In the genomic region with DNA sequence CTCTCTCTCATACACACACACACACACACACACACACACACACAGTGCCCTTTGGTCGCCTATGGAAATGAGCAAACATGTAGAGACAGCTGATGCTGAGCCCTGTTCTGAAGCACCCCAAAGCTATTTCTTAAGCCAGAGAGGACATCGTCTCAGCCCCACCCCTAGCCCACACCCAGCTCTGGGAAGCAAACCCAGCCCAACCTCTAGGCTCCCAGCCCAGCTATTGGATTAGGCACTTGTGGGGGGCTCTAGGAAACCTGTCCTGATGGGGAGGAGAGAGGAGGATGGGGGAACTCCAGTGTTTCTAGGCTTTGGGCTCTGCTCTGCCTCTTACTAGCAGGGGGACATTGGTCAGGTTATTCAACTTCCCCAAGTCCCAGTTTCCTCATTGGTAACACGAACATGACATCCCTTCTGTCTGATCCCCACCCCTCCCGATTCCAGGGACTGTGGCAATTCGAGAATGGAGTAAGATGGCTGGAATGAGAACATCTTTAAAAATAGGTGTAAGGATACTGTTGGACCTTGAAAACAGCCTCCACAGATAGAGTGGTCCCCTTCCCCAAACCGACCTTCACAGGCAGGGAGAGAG, we compare ENCODE assay signal across 9 mouse cellular contexts. TPM values are rescaled to one million over a fixed set of nuclear protein-coding genes. Genes with fewer than 3 reads are reported as not detected.
DNase-seq lines count a peak whose midpoint lies in the region; ATAC-seq and TF ChIP-seq lines count a peak whose summit lies in the region.
"Had no signal": no experiment of that assay in that cellular context is flagged by ENCODE, and none has a peak within 500 bp of the region (broad histone marks: within the 10 kb centered on the region; RNA-seq: fewer than 3 reads in every experiment).

No protein-coding gene starts in this region.

- no peak for TF ChIP-seq CTCF in gastrocnemius, adult 2 months (IDR thresholded peaks at IDR 0.05)
- no peak for TF ChIP-seq CTCF in bone marrow, adult 2 months (IDR thresholded peaks at IDR 0.05; ENCODE audit: control insufficient read depth, insufficient read depth, low read length)

- peak; percentile 50 for DNase-seq in gastrocnemius, adult 2 months
- no peak for DNase-seq in gastrocnemius, adult 8-10 months (ENCODE audit: low spot score in 2 of 2)
- no peak for DNase-seq in hindbrain, embryonic 11.5 days (ENCODE audit: low spot score)
- no peak for DNase-seq in midbrain, embryonic 10.5 days (ENCODE audit: low spot score)
- DNase-seq in testis, postnatal 10 days (ENCODE audit: low spot score): no peak
- no peak for DNase-seq in cerebellum, adult 9-10 months
- DNase-seq in lung, postnatal 25 days (ENCODE audit: low spot score): no peak

- no peaks in the 10 kb centered on the region for H3K9me3 ChIP-seq in hindbrain, embryonic 11.5 days (ENCODE audit: control insufficient read depth, low read length)
- peaks cover 8% of the 10 kb centered on the region; the same call in 1 of the 2 replicates for H3K9me3 ChIP-seq in midbrain, embryonic 10.5 days (replicated peaks)

- WGBS in bone marrow, adult 2 months: 7% methylated on average over 6 of the region's 6 CpGs
- WGBS in hindbrain, embryonic 11.5 days: 16% methylated on average over 6 of the region's 6 CpGs
- 10% methylated on average over 6 of the region's 6 CpGs for WGBS in midbrain, embryonic 10.5 days

- H3K4me1 ChIP-seq in bone marrow, adult 2 months (ENCODE audit: control insufficient read depth, insufficient read depth, low read length): no peaks in the 10 kb centered on the region; the same call in 1 of the 2 replicates
- H3K4me1 ChIP-seq in hindbrain, embryonic 11.5 days (replicated peaks; ENCODE audit: control insufficient read depth, insufficient read depth, low read length): peaks cover 7% of the 10 kb centered on the region
- H3K4me1 ChIP-seq in midbrain, embryonic 10.5 days: peaks cover 40% of the 10 kb centered on the region

- ATAC-seq in hindbrain, embryonic 11.5 days (ENCODE audit: low FRiP score): no peak

- no peaks in the 10 kb centered on the region; the same call in 1 of the 2 replicates for H3K36me3 ChIP-seq in hindbrain, embryonic 11.5 days (ENCODE audit: control insufficient read depth, insufficient read depth, low read length)
- H3K36me3 ChIP-seq in midbrain, embryonic 10.5 days: peaks cover 22% of the 10 kb centered on the region

- H3K27ac ChIP-seq in gastrocnemius, adult 2 months: no peak overlapping the region
- H3K27ac ChIP-seq in bone marrow, adult 2 months (ENCODE audit: control insufficient read depth, insufficient read depth, low read depth, low read length, poor library complexity): peak overlapping the region; percentile 54
- no peak overlapping the region for H3K27ac ChIP-seq in hindbrain, embryonic 11.5 days (ENCODE audit: low read depth, low read length)
- H3K27ac ChIP-seq in midbrain, embryonic 10.5 days (replicated peaks): peak overlapping the region; percentile 79; the same call in 1 of the 2 replicates

- no peak overlapping the region for H3K4me3 ChIP-seq in gastrocnemius, adult 2 months
- peak overlapping the region; percentile 73 for H3K4me3 ChIP-seq in bone marrow, adult 2 months (replicated peaks; ENCODE audit: control insufficient read depth, low read depth, low read length)
- 0 out of 2 replicates have a peak overlapping the region, but pooled peaks have one; percentile 6 for H3K4me3 ChIP-seq in hindbrain, embryonic 11.5 days (ENCODE audit: low read depth, low read length)
- peak overlapping the region; percentile 82; the same call in 1 of the 2 replicates for H3K4me3 ChIP-seq in midbrain, embryonic 10.5 days

- TF ChIP-seq POLR2A in bone marrow, adult 2 months (IDR thresholded peaks at IDR 0.05; ENCODE audit: borderline replicate concordance, control insufficient read depth, low read depth, low read length): no peak

- peaks cover 5% of the 10 kb centered on the region; the same call in 1 of the 2 replicates for H3K27me3 ChIP-seq in hindbrain, embryonic 11.5 days (ENCODE audit: control insufficient read depth, insufficient read depth, low read length)
- peaks cover 46% of the 10 kb centered on the region for H3K27me3 ChIP-seq in midbrain, embryonic 10.5 days (ENCODE audit: low read depth, poor library complexity, severe bottlenecking)

- no peak overlapping the region for H3K9ac ChIP-seq in hindbrain, embryonic 11.5 days (ENCODE audit: low read depth, low read length)

- intact Hi-C loops in gastrocnemius, adult 2 months (cut with DNase I): no loop called here

- H3K4me2 ChIP-seq in hindbrain, embryonic 11.5 days (replicated peaks; ENCODE audit: low read depth, low read length): peak overlapping the region; percentile 25; the same call in 1 of the 2 replicates

RNA-seq across cellular contexts. Expression of gene Abcg4, which starts 2.1 kb away (rescaled TPM):
- total RNA-seq in gastrocnemius, adult 2 months (2021): under 1 TPM; 0.28 to 0.97 TPM
- total RNA-seq in gastrocnemius, adult 8-10 months (2022): under 1 TPM; 0.12 to 0.70 (median 0.30) TPM
- polyA plus RNA-seq in bone marrow, adult 2 months (2011; ENCODE audit: insufficient read depth, insufficient read length, low replicate concordance, missing spikeins): 45.0 and 74.1 TPM in 2 replicates
- polyA plus RNA-seq in hindbrain, embryonic 11.5 days (2014; fragmentation: Nextera tagmentation; extraction: Ambion mirVana): 2.9 and 5.7 TPM in 2 replicates
- 6.4 and 8.6 TPM in 2 replicates for polyA plus RNA-seq in midbrain, embryonic 10.5 days (2016; fragmentation: Nextera tagmentation; extraction: Ambion mirVana)
- total RNA-seq: liver, adult 2 months had no signal

RNA-seq across cellular contexts. Expression of gene Nlrx1, which starts 18.0 kb away (rescaled TPM):
- 10 to 100 TPM; 19.2 to 20.8 TPM for total RNA-seq in gastrocnemius, adult 2 months (2021)
- 10 to 100 TPM; 20.5 to 24.7 (median 22.6) TPM for total RNA-seq in gastrocnemius, adult 8-10 months (2022)
- 11.6 and 25.0 TPM in 2 replicates for polyA plus RNA-seq in bone marrow, adult 2 months (2011; ENCODE audit: insufficient read depth, insufficient read length, low replicate concordance, missing spikeins)
- polyA plus RNA-seq in hindbrain, embryonic 11.5 days (2014; fragmentation: Nextera tagmentation; extraction: Ambion mirVana): 1.9 and 2.9 TPM in 2 replicates
- polyA plus RNA-seq in midbrain, embryonic 10.5 days (2016; fragmentation: Nextera tagmentation; extraction: Ambion mirVana): 2.6 and 2.9 TPM in 2 replicates

RNA-seq across cellular contexts. Expression of gene Hinfp, which starts 19.1 kb away (rescaled TPM):
- total RNA-seq in gastrocnemius, adult 2 months (2021): 1 to 10 TPM; 6.3 to 6.8 TPM
- 1 to 10 TPM; 4.5 to 9.6 (median 7.2) TPM for total RNA-seq in gastrocnemius, adult 8-10 months (2022)
- 9.1 and 21.6 TPM in 2 replicates for polyA plus RNA-seq in bone marrow, adult 2 months (2011; ENCODE audit: insufficient read depth, insufficient read length, low replicate concordance, missing spikeins)
- 23.1 and 23.2 TPM in 2 replicates for polyA plus RNA-seq in hindbrain, embryonic 11.5 days (2014; fragmentation: Nextera tagmentation; extraction: Ambion mirVana)
- polyA plus RNA-seq in midbrain, embryonic 10.5 days (2016; fragmentation: Nextera tagmentation; extraction: Ambion mirVana): 29.4 and 35.8 TPM in 2 replicates

RNA-seq across cellular contexts. Expression of gene C2cd2l, which starts 33.7 kb away (rescaled TPM):
- 10 to 100 TPM; 14.9 to 17.8 TPM for total RNA-seq in gastrocnemius, adult 2 months (2021)
- total RNA-seq in gastrocnemius, adult 8-10 months (2022): 10 to 100 TPM; 10.4 to 18.9 (median 15.2) TPM
- polyA plus RNA-seq in bone marrow, adult 2 months (2011; ENCODE audit: insufficient read depth, insufficient read length, low replicate concordance, missing spikeins): 14.6 and 17.5 TPM in 2 replicates
- polyA plus RNA-seq in hindbrain, embryonic 11.5 days (2014; fragmentation: Nextera tagmentation; extraction: Ambion mirVana): 10.1 and 11.4 TPM in 2 replicates
- 8.6 and 10.8 TPM in 2 replicates for polyA plus RNA-seq in midbrain, embryonic 10.5 days (2016; fragmentation: Nextera tagmentation; extraction: Ambion mirVana)

RNA-seq across cellular contexts. Expression of gene Pdzd3, which starts 35.1 kb away (rescaled TPM):
- 1 to 10 TPM in 1 of 2 experiments, under 1 TPM in 1; 0.97 to 1.6 TPM for total RNA-seq in gastrocnemius, adult 2 months (2021)
- 1 to 10 TPM in 1 of 4 experiments, under 1 TPM in 3; 0.56 to 1.0 (median 0.95) TPM for total RNA-seq in gastrocnemius, adult 8-10 months (2022)
- polyA plus RNA-seq in bone marrow, adult 2 months (2011; ENCODE audit: insufficient read depth, insufficient read length, low replicate concordance, missing spikeins): 2.7 and 7.3 TPM in 2 replicates
- 0.13 TPM in 1 of 2 replicates, not detected in the other for polyA plus RNA-seq in hindbrain, embryonic 11.5 days (2014; fragmentation: Nextera tagmentation; extraction: Ambion mirVana)
- polyA plus RNA-seq in midbrain, embryonic 10.5 days (2016; fragmentation: Nextera tagmentation; extraction: Ambion mirVana): 0.06 TPM in 1 of 2 replicates, not detected in the other
- total RNA-seq: liver, adult 2 months had no signal
- polyA plus RNA-seq: liver, adult 2 months had no signal

Comparison
In these comparisons a context has a peak if more than half of its experiments do, and no peak if none do; other contexts are left out.
1. H3K27ac ChIP-seq: peak in bone marrow, adult 2 months (single experiment) and midbrain, embryonic 10.5 days (single experiment); none in gastrocnemius, adult 2 months (single experiment) and hindbrain, embryonic 11.5 days (single experiment).